ENCODE assay signal across 16 mouse cellular contexts in genomic region chr8:11038788-11039187, GRCm38 (mm10). TPM values are rescaled to one million over a fixed set of nuclear protein-coding genes. Genes with fewer than 3 reads are reported as not detected.
DNase-seq lines count a peak whose midpoint lies in the region; ATAC-seq and TF ChIP-seq lines count a peak whose summit lies in the region.
"Had no signal": no experiment of that assay in that cellular context is flagged by ENCODE, and none has a peak within 500 bp of the region (broad histone marks: within the 10 kb centered on the region; RNA-seq: fewer than 3 reads in every experiment).

No protein-coding gene starts in this region.

- no peak for TF ChIP-seq POLR2A in liver, adult 2 months (IDR thresholded peaks at IDR 0.05; ENCODE audit: extremely low read depth, insufficient read depth, low read length)
- TF ChIP-seq POLR2A in bone marrow macrophage, adult 2 months (IDR thresholded peaks at IDR 0.05; ENCODE audit: borderline replicate concordance, low read depth, low read length) = no peak

- H3K4me1 ChIP-seq in liver, adult 2 months (ENCODE audit: control insufficient read depth, insufficient read depth, low read length) = peaks cover 2% of the 10 kb centered on the region; the same call in 1 of the 2 replicates
- peaks cover 9% of the 10 kb centered on the region for H3K4me1 ChIP-seq in liver, embryonic 12.5 days
- H3K4me1 ChIP-seq in bone marrow macrophage, adult 2 months (ENCODE audit: control insufficient read depth, insufficient read depth, low read length) = peaks cover 36% of the 10 kb centered on the region

- H3K79me2 ChIP-seq in liver, adult 2 months (ENCODE audit: control insufficient read depth, insufficient read depth, low read length) = no peaks in the 10 kb centered on the region
- H3K79me2 ChIP-seq in macrophage (ENCODE audit: inconsistent target) = no peaks in the 10 kb centered on the region

- H3K4me3 ChIP-seq in liver, adult 2 months (ENCODE audit: insufficient read depth, low read depth, low read length) = no peak overlapping the region
- H3K4me3 ChIP-seq in liver, embryonic 12.5 days = no peak overlapping the region
- H3K4me3 ChIP-seq in bone marrow macrophage, adult 2 months (ENCODE audit: insufficient read depth, low read length) = no peak overlapping the region
- H3K4me3 ChIP-seq in macrophage (ENCODE audit: inconsistent target) = no peak overlapping the region
- H3K4me3 ChIP-seq: embryonic facial prominence, embryonic 12.5 days; forebrain, embryonic 12.5 days; heart, embryonic 13.5 days; hindbrain, embryonic 13.5 days had no signal

- H3K27me3 ChIP-seq in liver, adult 2 months (ENCODE audit: control insufficient read depth, insufficient read depth, low read length) = no peaks in the 10 kb centered on the region
- H3K27me3 ChIP-seq in liver, embryonic 12.5 days (replicated peaks) = no peaks in the 10 kb centered on the region; the same call in 1 of the 2 replicates
- H3K27me3 ChIP-seq: embryonic facial prominence, embryonic 12.5 days; forebrain, embryonic 12.5 days; heart, embryonic 13.5 days; hindbrain, embryonic 13.5 days had no signal

- no peaks in the 10 kb centered on the region for H3K36me3 ChIP-seq in liver, adult 2 months (ENCODE audit: control insufficient read depth, insufficient read depth, low read length)
- no peaks in the 10 kb centered on the region for H3K36me3 ChIP-seq in liver, embryonic 12.5 days
- H3K36me3 ChIP-seq in macrophage (ENCODE audit: inconsistent target) = no peaks in the 10 kb centered on the region
- H3K36me3 ChIP-seq: embryonic facial prominence, embryonic 12.5 days; forebrain, embryonic 12.5 days; heart, embryonic 13.5 days; hindbrain, embryonic 13.5 days had no signal

- H3K4me2 ChIP-seq in liver, embryonic 12.5 days = no peak overlapping the region
- H3K4me2 ChIP-seq: embryonic facial prominence, embryonic 12.5 days; forebrain, embryonic 12.5 days; heart, embryonic 13.5 days; hindbrain, embryonic 13.5 days had no signal

- no peak overlapping the region for H3K9ac ChIP-seq in liver, adult 2 months (ENCODE audit: low read depth, low read length)
- H3K9ac ChIP-seq in liver, embryonic 12.5 days = no peak overlapping the region
- H3K9ac ChIP-seq: embryonic facial prominence, embryonic 12.5 days; forebrain, embryonic 12.5 days; heart, embryonic 13.5 days; hindbrain, embryonic 13.5 days had no signal

- DNase-seq in liver, adult 2 months (ENCODE audit: extremely low read depth, low read depth, low spot score) = peak; percentile 26
- no peak for DNase-seq in cerebellum, postnatal 4 days (ENCODE audit: low spot score in 2 of 2)
- no peak for DNase-seq in left cerebral cortex, adult 9 months (ENCODE audit: low spot score in 2 of 2)
- DNase-seq: adrenal gland, adult 2 months; adrenal gland, postnatal 25 days; cerebellum, adult 2 months; cerebellum, postnatal 10 days; gastrocnemius, postnatal 10 days had no signal

- H3K27ac ChIP-seq in liver, adult 2 months (replicated peaks; ENCODE audit: insufficient read depth, low read depth, low read length) = no peak overlapping the region
- no peak overlapping the region for H3K27ac ChIP-seq in liver, embryonic 12.5 days
- peak overlapping the region; percentile 89 for H3K27ac ChIP-seq in bone marrow macrophage, adult 2 months (ENCODE audit: insufficient read depth, low read depth, low read length)
- H3K27ac ChIP-seq in macrophage = peak overlapping the region; percentile 64
- H3K27ac ChIP-seq: embryonic facial prominence, embryonic 12.5 days; forebrain, embryonic 12.5 days; heart, embryonic 13.5 days; hindbrain, embryonic 13.5 days had no signal

- TF ChIP-seq CTCF in liver, adult 2 months (IDR thresholded peaks at IDR 0.05; ENCODE audit: low read depth, low read length) = no peak
- no peak for TF ChIP-seq CTCF in bone marrow macrophage, adult 2 months (IDR thresholded peaks at IDR 0.05; ENCODE audit: low read depth, low read length)

- H3K9me3 ChIP-seq in liver, embryonic 12.5 days (replicated peaks) = no peaks in the 10 kb centered on the region
- H3K9me3 ChIP-seq: embryonic facial prominence, embryonic 12.5 days; forebrain, embryonic 12.5 days; heart, embryonic 13.5 days; hindbrain, embryonic 13.5 days had no signal

- no peak for ATAC-seq in liver, embryonic 12.5 days
- ATAC-seq: forebrain, embryonic 16.5 days had no signal

- 67% methylated on average over 5 of the region's 5 CpGs for WGBS in liver, adult 2 months
- WGBS in liver, embryonic 12.5 days (ENCODE audit: insufficient replicate concordance) = 46% methylated on average over 5 of the region's 5 CpGs
- WGBS in macrophage (ENCODE audit: missing documents) = 16% methylated on average over 5 of the region's 5 CpGs

RNA-seq across cellular contexts. Expression of gene Irs2, which starts 30.5 kb away (rescaled TPM):
- total RNA-seq in liver, adult 2 months (2014; rRNA removed) = 8.6 and 19.2 TPM in 2 replicates
- 4.8 and 5.7 TPM in 2 replicates for polyA plus RNA-seq in liver, adult 2 months (2012; rRNA removed)
- 9.6 and 10.4 TPM in 2 replicates for polyA plus RNA-seq in liver, embryonic 12.5 days (2016; fragmentation: Nextera tagmentation; extraction: Ambion mirVana)
- polyA plus RNA-seq in bone marrow macrophage, adult 2 months (2012; ENCODE audit: insufficient read depth, insufficient read length, missing spikeins) = 5.0 and 5.2 TPM in 2 replicates
- 100 to 1,000 TPM in 2 of 26 experiments, 10 to 100 TPM in 14, 1 to 10 TPM in 10; 2.2 to 105 (median 16.9) TPM for total RNA-seq in macrophage (2018; cell fraction: chromatin; rRNA removed)
- total RNA-seq in macrophage (2018; cell fraction: cytosol; rRNA removed) = 10 to 100 TPM in 14 of 26 experiments, 1 to 10 TPM in 12; 1.9 to 83.3 (median 13.9) TPM
- total RNA-seq in macrophage (2018; cell fraction: nucleus; rRNA removed) = 100 to 1,000 TPM in 4 of 26 experiments, 10 to 100 TPM in 14, 1 to 10 TPM in 8; 4.0 to 105 (median 21.7) TPM
- 5.3 to 8.5 TPM (median 6.5 TPM) in 3 replicates for polyA plus RNA-seq in macrophage (2018)

Comparison
In these comparisons a context has a peak if more than half of its experiments do, and no peak if none do; other contexts are left out.
1. H3K27ac ChIP-seq: peak in bone marrow macrophage, adult 2 months (single experiment) and macrophage (single experiment); none in liver, adult 2 months (single experiment) and liver, embryonic 12.5 days (single experiment).